Mouse (Mus musculus): ENCODE measurements around the gene Kcng1. TPM values are rescaled to one million over a fixed set of nuclear protein-coding genes. Genes with fewer than 3 reads are reported as not detected.

Kcng1 gene
- total and polyA plus RNA-seq, 3 experiments: 0.11 TPM; not detected in 2

DNA sequence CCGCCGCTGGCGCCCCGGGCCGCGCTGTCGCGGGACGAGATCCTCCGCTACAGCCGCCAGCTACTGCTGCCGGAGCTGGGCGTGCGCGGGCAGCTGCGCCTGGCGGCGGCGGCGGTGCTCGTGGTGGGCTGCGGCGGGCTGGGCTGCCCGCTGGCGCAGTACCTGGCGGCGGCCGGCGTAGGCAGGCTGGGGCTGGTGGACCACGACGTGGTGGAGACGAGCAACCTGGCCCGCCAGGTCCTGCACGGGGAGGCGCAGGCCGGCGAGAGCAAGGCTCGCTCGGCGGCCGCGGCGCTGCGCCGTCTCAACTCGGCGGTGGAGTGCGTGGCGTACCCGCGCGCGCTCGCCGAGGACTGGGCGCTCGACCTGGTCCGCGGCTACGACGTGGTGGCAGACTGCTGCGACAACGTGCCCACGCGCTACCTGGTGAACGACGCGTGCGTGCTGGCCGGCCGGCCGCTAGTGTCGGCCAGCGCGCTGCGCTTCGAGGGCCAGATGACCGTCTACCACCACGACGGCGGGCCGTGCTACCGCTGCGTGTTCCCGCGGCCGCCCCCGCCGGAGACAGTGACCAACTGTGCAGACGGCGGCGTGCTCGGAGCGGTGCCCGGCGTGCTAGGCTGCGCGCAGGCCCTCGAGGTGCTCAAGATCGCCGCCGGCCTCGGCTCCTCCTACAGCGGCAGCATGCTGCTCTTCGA lies 50.6 kb downstream of the Kcng1 start:
- Histone ChIP-seq H3K4me3 (ENCODE audit: low read depth, low read length) (peak overlapping the region; percentile 100), H3K36me3 (replicated peaks) (peaks cover 71% of the 10 kb centered on the region), H3K9me3 (replicated peaks) (no peaks in the 10 kb centered on the region), H3K4me1 (ENCODE audit: insufficient read depth, low read depth, low read length) (peaks cover 49% of the 10 kb centered on the region), H3K27me3 (ENCODE audit: insufficient read depth, low read length) (no peaks in the 10 kb centered on the region)
- ATAC-seq (ENCODE audit: extremely low read depth, insufficient number of reproducible peaks, low FRiP score, poor library complexity, severe bottlenecking): no peak
- TF ChIP-seq GATA2 (IDR thresholded peaks at IDR 0.05; ENCODE audit: borderline replicate concordance, low read depth, low read length) (no peak), POLR2AphosphoS5 (IDR thresholded peaks at IDR 0.05; ENCODE audit: insufficient replicate concordance, low read depth, low read length) (no peak), TAL1 (conservative IDR thresholded peaks at IDR 0.05; ENCODE audit: low read depth, low read length) (no peak), GATA1 (IDR thresholded peaks at IDR 0.05; ENCODE audit: borderline replicate concordance, low read length) (no peak), CTCF (IDR thresholded peaks at IDR 0.05; ENCODE audit: low read depth, low read length) (no peak)
- peak; percentile 69 for DNase-seq (ENCODE audit: low spot score)

DNA sequence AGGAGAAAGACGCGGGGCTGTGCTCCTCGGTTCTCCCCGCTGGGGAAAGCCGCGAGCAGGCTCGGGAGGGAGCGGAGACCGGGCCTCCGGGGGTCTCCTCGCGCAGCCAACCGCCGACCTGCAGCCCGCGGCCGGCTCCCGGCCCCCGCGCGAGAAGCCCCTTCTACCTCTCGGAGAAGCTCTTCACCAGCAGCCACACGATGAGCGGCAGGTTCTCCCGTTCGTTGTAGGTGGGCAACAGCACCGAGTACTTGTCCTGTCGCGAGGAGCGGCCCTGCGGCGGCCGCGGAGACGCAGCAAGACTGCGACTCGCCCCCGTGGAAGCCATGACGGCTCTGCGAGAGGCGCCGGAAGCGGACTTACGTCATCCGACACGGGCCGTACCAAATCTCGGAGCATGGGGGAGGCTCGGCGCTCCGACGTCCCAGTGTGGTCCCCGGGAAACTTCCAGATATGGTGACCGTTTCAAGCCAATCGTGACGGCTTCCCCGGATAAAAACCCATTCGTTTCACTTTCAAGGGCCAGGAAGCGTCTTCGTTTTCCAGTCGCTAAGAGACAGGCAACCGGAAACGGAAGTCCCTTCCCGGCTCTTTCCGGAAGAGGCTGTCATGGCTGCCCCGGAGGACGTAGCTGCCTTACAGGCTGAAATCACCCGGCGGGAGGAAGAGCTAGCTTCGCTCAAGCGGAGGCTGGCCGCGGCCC lies 51.4 kb downstream of the Kcng1 start, which contains the start of the genes Gm20716, Dpm1 and Mocs3:
Gene Gm20716, minus strand, starts transcription at position 339 of the 703 bp plus-strand sequence.
Gene Dpm1, minus strand, starts transcription at position 566 of the 703 bp plus-strand sequence.
Gene Mocs3, plus strand, starts transcription at position 597 of the 703 bp plus-strand sequence.
- TF ChIP-seq GATA2 (IDR thresholded peaks at IDR 0.05; ENCODE audit: borderline replicate concordance, low read depth, low read length) (no peak), POLR2AphosphoS5 (IDR thresholded peaks at IDR 0.05; ENCODE audit: insufficient replicate concordance, low read depth, low read length) (no peak), CTCF (IDR thresholded peaks at IDR 0.05; ENCODE audit: low read depth, low read length) (no peak), GATA1 (IDR thresholded peaks at IDR 0.05; ENCODE audit: borderline replicate concordance, low read length) (no peak), TAL1 (conservative IDR thresholded peaks at IDR 0.05; ENCODE audit: low read depth, low read length) (no peak)
- H3K9me3 ChIP-seq (replicated peaks): no peaks in the 10 kb centered on the region

DNA sequence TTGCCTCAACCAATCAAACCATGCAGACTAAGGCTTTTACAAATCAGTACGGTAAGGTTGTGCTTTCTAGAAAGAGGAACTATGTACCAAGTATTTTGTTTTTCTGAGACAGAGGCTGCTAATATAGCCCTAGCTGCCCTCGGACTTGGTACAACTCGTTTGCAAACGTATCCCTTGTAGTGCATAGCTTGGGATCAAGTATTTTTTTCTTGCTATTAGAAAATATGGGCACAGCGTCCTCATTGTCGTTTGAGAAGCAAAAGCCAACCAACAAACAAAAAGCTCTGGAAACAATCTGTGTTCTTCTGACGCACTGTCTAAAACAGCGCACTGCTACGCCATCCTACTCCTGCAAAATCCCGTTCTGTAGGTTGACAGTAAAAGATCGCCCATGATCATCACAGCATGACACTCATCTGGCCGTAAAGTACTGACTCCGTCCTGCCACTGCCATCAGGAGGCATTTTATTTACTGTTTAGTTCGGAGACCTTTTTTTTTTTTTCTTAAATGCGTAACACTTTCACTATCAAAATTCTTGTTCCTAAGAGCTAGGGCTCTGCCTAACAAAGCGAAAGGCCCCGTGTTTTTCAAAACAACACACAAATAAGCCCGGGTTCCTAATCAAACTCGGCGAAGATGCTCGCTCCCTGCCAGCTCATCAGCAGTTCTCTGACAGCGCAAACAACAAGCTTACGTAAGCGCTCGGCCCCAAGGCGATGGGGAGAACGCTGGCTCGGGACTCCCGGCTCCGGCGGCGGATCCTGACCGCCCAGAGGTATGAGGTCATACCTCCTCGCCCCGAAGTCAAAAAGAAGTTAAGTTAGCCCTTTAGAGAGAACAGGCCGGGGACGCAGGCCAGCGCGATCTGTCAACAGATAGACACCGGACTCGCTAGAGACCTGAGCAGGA lies 52.2 kb downstream of the Kcng1 start:
- H3K4me1 ChIP-seq (ENCODE audit: insufficient read depth, low read depth, low read length): peaks cover 49% of the 10 kb centered on the region
- TF ChIP-seq TAL1 (conservative IDR thresholded peaks at IDR 0.05; ENCODE audit: low read depth, low read length) (no peak), GATA1 (IDR thresholded peaks at IDR 0.05; ENCODE audit: borderline replicate concordance, low read length) (no peak), CTCF (IDR thresholded peaks at IDR 0.05; ENCODE audit: low read depth, low read length) (no peak), GATA2 (IDR thresholded peaks at IDR 0.05; ENCODE audit: borderline replicate concordance, low read depth, low read length) (no peak), POLR2AphosphoS5 (IDR thresholded peaks at IDR 0.05; ENCODE audit: insufficient replicate concordance, low read depth, low read length) (no peak)
- H3K4me3 ChIP-seq (ENCODE audit: low read depth, low read length): peak overlapping the region; percentile 100
- no peaks in the 10 kb centered on the region for H3K27me3 ChIP-seq (ENCODE audit: insufficient read depth, low read length)
- H3K9me3 ChIP-seq (replicated peaks): no peaks in the 10 kb centered on the region
- DNase-seq (ENCODE audit: low spot score): peak; percentile 56
- peaks cover 74% of the 10 kb centered on the region for H3K36me3 ChIP-seq (replicated peaks)
- no peak for ATAC-seq (ENCODE audit: extremely low read depth, insufficient number of reproducible peaks, low FRiP score, poor library complexity, severe bottlenecking)

More for the DNA sequence above, 51.4 kb downstream of the Kcng1 start, which contains the start of the genes Gm20716, Dpm1 and Mocs3:
- Histone ChIP-seq H3K27me3 (ENCODE audit: insufficient read depth, low read length) (no peaks in the 10 kb centered on the region), H3K4me1 (ENCODE audit: insufficient read depth, low read depth, low read length) (peaks cover 49% of the 10 kb centered on the region), H3K36me3 (replicated peaks) (peaks cover 74% of the 10 kb centered on the region), H3K4me3 (ENCODE audit: low read depth, low read length) (peak within 1 kb of the TSS; percentile 100)
- ATAC-seq (ENCODE audit: extremely low read depth, insufficient number of reproducible peaks, low FRiP score, poor library complexity, severe bottlenecking) (peak; percentile 77), DNase-seq (ENCODE audit: low spot score) (peak; percentile 94)

DNA sequence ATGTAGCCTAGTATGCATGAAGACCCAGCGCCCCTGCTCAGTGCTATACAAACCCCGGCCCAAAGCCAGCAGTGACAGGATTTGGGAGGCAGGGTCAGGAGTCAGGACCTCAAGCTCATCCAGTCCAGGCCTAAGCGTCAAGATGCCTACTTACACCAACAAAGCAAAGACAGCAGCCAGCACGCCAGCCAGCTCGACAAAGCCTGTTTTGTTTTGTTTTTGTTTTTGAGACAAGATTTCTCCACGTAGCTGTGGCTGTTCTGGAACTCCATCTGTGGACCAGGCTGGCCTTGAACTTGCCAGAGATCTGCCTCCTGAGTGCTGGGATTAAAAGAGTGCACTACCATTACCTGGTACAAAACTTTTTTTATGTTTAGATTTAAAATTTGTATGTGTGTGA lies 58.2 kb downstream of the Kcng1 start:
- DNase-seq (ENCODE audit: low spot score) (no peak), ATAC-seq (ENCODE audit: extremely low read depth, insufficient number of reproducible peaks, low FRiP score, poor library complexity, severe bottlenecking) (no peak)
- H3K4me3 ChIP-seq (ENCODE audit: low read depth, low read length): no peak overlapping the region
- TF ChIP-seq TAL1 (conservative IDR thresholded peaks at IDR 0.05; ENCODE audit: low read depth, low read length) (no peak), CTCF (IDR thresholded peaks at IDR 0.05; ENCODE audit: low read depth, low read length) (no peak), GATA2 (IDR thresholded peaks at IDR 0.05; ENCODE audit: borderline replicate concordance, low read depth, low read length) (no peak), GATA1 (IDR thresholded peaks at IDR 0.05; ENCODE audit: borderline replicate concordance, low read length) (no peak), POLR2AphosphoS5 (IDR thresholded peaks at IDR 0.05; ENCODE audit: insufficient replicate concordance, low read depth, low read length) (no peak)
- no peaks in the 10 kb centered on the region for H3K27me3 ChIP-seq (ENCODE audit: insufficient read depth, low read length)
- H3K9me3 ChIP-seq (replicated peaks): no peaks in the 10 kb centered on the region
- H3K36me3 ChIP-seq (replicated peaks): peaks cover 94% of the 10 kb centered on the region
- peaks cover 16% of the 10 kb centered on the region for H3K4me1 ChIP-seq (ENCODE audit: insufficient read depth, low read depth, low read length)

DNA sequence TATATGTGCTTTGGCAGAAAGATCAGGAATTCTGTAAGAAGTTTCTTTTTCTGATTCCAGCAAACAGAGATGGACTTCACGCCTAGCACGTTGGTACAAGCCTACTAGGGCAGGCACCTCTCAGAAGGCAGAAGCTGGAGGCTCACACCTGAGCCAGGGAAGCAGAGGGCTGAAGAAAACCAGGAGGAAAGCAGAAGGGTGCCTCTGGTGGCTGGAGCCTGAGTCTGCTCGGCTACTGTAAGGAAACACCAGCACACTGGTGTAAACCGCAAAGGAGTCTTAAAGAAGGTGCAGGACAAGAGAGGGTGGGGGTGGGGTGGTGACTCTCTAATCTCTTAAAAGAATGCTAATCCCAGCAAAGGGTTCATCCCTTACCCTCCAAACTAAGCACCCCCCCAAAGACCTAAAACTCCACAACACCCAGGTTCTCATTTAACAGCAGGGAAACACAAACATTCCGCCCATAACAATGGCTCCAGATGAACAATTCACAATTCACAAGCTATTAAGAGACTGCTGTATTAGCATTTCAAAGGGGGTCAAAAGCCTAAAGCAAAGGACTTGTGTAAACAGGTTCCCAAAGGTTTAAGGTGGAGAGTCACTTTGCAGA lies 67.6 kb downstream of the Kcng1 start:
- H3K4me3 ChIP-seq (ENCODE audit: low read depth, low read length): no peak overlapping the region
- no peak; the same call in 1 of the 2 replicates for ATAC-seq (ENCODE audit: extremely low read depth, insufficient number of reproducible peaks, low FRiP score, poor library complexity, severe bottlenecking)
- DNase-seq (ENCODE audit: low spot score): no peak
- no peaks in the 10 kb centered on the region for H3K9me3 ChIP-seq (replicated peaks)
- H3K4me1 ChIP-seq (ENCODE audit: insufficient read depth, low read depth, low read length): peaks cover 9% of the 10 kb centered on the region
- H3K36me3 ChIP-seq (replicated peaks): peaks cover 95% of the 10 kb centered on the region
- no peak for TF ChIP-seq POLR2AphosphoS5 (IDR thresholded peaks at IDR 0.05; ENCODE audit: insufficient replicate concordance, low read depth, low read length)
- no peak for TF ChIP-seq GATA2 (IDR thresholded peaks at IDR 0.05; ENCODE audit: borderline replicate concordance, low read depth, low read length)
- no peak for TF ChIP-seq GATA1 (IDR thresholded peaks at IDR 0.05; ENCODE audit: borderline replicate concordance, low read length)
- TF ChIP-seq CTCF (IDR thresholded peaks at IDR 0.05; ENCODE audit: low read depth, low read length): no peak
- no peak for TF ChIP-seq TAL1 (conservative IDR thresholded peaks at IDR 0.05; ENCODE audit: low read depth, low read length)
- no peaks in the 10 kb centered on the region for H3K27me3 ChIP-seq (ENCODE audit: insufficient read depth, low read length)

Other genes starting within 250 kb of the Kcng1 start
- 3.1 and 4.8 TPM in 2 replicates for gene Pard6b, start 200.7 kb downstream of the Kcng1 start, total RNA-seq (2014; fragmentation: Nextera tagmentation)
- gene Pard6b, start 200.7 kb downstream of the Kcng1 start, total RNA-seq (2017): 5.3 and 5.5 TPM in 2 replicates
- gene Pard6b, start 200.7 kb downstream of the Kcng1 start, polyA plus RNA-seq (2012): 4.7 and 4.8 TPM in 2 replicates
- gene Adnp, start 74.6 kb downstream of the Kcng1 start, total RNA-seq (2014; fragmentation: Nextera tagmentation): 76.2 and 90.8 TPM in 2 replicates
- 1.1 and 1.5 TPM in 2 replicates for gene Adnp, start 74.6 kb downstream of the Kcng1 start, total RNA-seq (2017)
- gene Adnp, start 74.6 kb downstream of the Kcng1 start, polyA plus RNA-seq (2012): 45.6 and 49.8 TPM in 2 replicates
- 45.3 and 45.8 TPM in 2 replicates for gene Gm20716, start 51.4 kb downstream of the Kcng1 start, total RNA-seq (2014; fragmentation: Nextera tagmentation)
- 41.0 and 41.8 TPM in 2 replicates for gene Gm20716, start 51.4 kb downstream of the Kcng1 start, total RNA-seq (2017)
- gene Gm20716, start 51.4 kb downstream of the Kcng1 start, polyA plus RNA-seq (2012): 0.01 TPM in 1 of 2 replicates, not detected in the other
- gene Dpm1, start 51.1 kb downstream of the Kcng1 start, total RNA-seq (2014; fragmentation: Nextera tagmentation): 56.8 and 88.5 TPM in 2 replicates
- gene Dpm1, start 51.1 kb downstream of the Kcng1 start, total RNA-seq (2017): 54.3 and 60.8 TPM in 2 replicates
- gene Dpm1, start 51.1 kb downstream of the Kcng1 start, polyA plus RNA-seq (2012): 49.5 and 66.0 TPM in 2 replicates
- gene Mocs3, start 51.1 kb downstream of the Kcng1 start, total RNA-seq (2014; fragmentation: Nextera tagmentation): 4.9 and 10.5 TPM in 2 replicates
- gene Mocs3, start 51.1 kb downstream of the Kcng1 start, total RNA-seq (2017): 5.7 and 9.0 TPM in 2 replicates
- gene Mocs3, start 51.1 kb downstream of the Kcng1 start, polyA plus RNA-seq (2012): 14.9 and 20.8 TPM in 2 replicates

Measured in G1E (cell line).